Mouse (Mus musculus) lung, embryonic 14.5 days (tissue): ENCODE measurements around the gene Slc4a4. TPM values are rescaled to one million over a fixed set of nuclear protein-coding genes. Genes with fewer than 3 reads are reported as not detected.

ENCODE experiments used
- ATAC-seq: fragments of 200-750 bp; cut with Nextera tagmentation; 2 replicates; pipeline ENCODE4 v1.8.0; 2017; ENCODE audit warnings: mild to moderate bottlenecking, moderate TSS enrichment, moderate library complexity; ENCODE audit not compliant: insufficient read depth
- DNase-seq: peaks from one replicate; pipeline ENCODE4 v3.0.0-alpha.2; 2015
- H3K27ac ChIP-seq: fragments of 300-500 bp; sonication (generic); 2 replicates; pipeline ENCODE4 v1.5.1; 2014; ENCODE audit warnings: low read depth, mild to moderate bottlenecking, moderate library complexity
- H3K27me3 ChIP-seq: fragments of 300-500 bp; sonication (generic); 2 replicates; pipeline ENCODE4 v1.6.1; 2014; ENCODE audit warnings: low read length, control low read depth; ENCODE audit not compliant: insufficient read depth
- H3K36me3 ChIP-seq: fragments of 300-500 bp; sonication (generic); 2 replicates; pipeline ENCODE4 v1.6.1; 2014; ENCODE audit warnings: control low read depth; ENCODE audit not compliant: insufficient read depth
- H3K4me1 ChIP-seq: fragments of 300-500 bp; sonication (generic); 2 replicates; pipeline ENCODE4 v1.6.1; 2014; ENCODE audit warnings: antibody characterized with exemption, control low read depth; ENCODE audit not compliant: insufficient read depth
- H3K4me2 ChIP-seq: fragments of 300-500 bp; sonication (generic); 2 replicates; pipeline ENCODE4 v1.6.1; 2014; ENCODE audit warnings: mild to moderate bottlenecking
- H3K4me3 ChIP-seq: fragments of 300-500 bp; sonication (generic); 2 replicates; pipeline ENCODE4 v1.5.1; 2014; ENCODE audit warnings: low read depth, low read length
- H3K9ac ChIP-seq: fragments of 300-500 bp; sonication (generic); 2 replicates; pipeline ENCODE4 v1.6.1; 2014
- H3K9me3 ChIP-seq: fragments of 300-500 bp; sonication (generic); 2 replicates; pipeline ENCODE4 v1.6.1; 2016; ENCODE audit warnings: low read depth, low read length, control low read depth
- CTCF ChIP-seq: IDR thresholded peaks from 2 replicates; pipeline ENCODE4 v1.5.1; 2016; ENCODE audit warnings: antibody characterized with exemption, low read depth
- WGBS: fragments of 180-500 bp; shearing (Covaris S2); extraction: QIAGEN DNeasy Blood & Tissue Kit; methylation state at CpG from one replicate; pipeline ENCODE4 v1.1.7; 2014; 5-methylcytosine and 5-hydroxymethylcytosine counted together
- polyA plus RNA-seq: library from polyadenylated mRNA; unstranded; fragments of >200 nt; fragmentation: Nextera tagmentation; extraction: Ambion mirVana; gene quantifications from 2 replicates; pipeline ENCODE4 v1.2.1, GENCODE M21; 2014

Gene Slc4a4
- 5.2 and 5.6 TPM in 2 replicates for polyA plus RNA-seq

GRCm38 (mm10) chr5:88886668-88887555, at the start of gene Slc4a4:
Slc4a4 (plus strand) TSS chr5:88886818.
- H3K36me3 ChIP-seq, result no peaks in the 10 kb centered on the region
- no peak for TF ChIP-seq CTCF
- no peaks in the 10 kb centered on the region for H3K27me3 ChIP-seq
- peak within 1 kb of the TSS; percentile 84 for H3K4me2 ChIP-seq
- peak within 1 kb of the TSS; percentile 67; the same call in 1 of the 2 replicates for H3K27ac ChIP-seq
- WGBS, result under 1% methylated on average over 104 of the region's 119 CpGs
- peak within 1 kb of the TSS; percentile 77 for H3K4me3 ChIP-seq
- peak within 1 kb of the TSS; percentile 83 for H3K9ac ChIP-seq
- no peaks in the 10 kb centered on the region; the same call in 1 of the 2 replicates for H3K4me1 ChIP-seq
- DNase-seq (peak; percentile 82), ATAC-seq (peak; percentile 86)
- H3K9me3 ChIP-seq, result no peaks in the 10 kb centered on the region

DNA sequence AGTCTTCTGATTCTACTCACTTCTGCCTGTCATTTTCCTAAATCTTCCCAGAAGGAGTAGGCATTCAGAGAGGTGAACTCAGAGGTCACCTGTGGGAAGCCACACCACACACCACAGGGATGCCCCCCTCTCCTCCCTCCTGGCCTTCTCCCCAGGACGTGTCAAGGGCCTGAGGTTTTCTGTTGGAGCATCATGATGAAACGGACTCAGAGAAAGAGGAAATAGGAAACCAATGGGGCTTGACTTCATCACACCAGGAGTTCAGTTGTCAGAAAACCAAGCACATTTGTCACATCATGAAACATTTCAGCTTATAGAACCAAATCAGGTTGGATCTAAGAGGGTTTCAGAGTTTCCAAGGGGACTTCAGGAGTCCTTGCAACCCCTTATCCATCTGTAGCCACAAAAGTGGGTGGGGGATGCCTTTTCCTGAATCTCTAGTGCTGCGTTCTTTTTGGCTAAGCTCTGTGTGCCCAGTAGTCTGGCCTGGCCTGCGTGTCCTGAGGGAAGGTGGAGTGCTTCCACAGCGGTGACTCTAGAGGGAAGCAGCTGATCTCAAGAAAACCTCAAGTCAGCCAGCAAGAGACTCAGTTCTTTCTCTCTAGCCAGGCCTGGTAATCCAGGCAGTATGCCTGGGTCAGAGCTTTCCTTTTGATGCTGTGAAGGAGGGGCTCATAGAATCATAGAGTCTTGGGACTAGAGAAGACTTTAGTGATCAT, 46.4 kb upstream of the Slc4a4 start:
- WGBS, result 71% methylated on average over 5 of the region's 5 CpGs
- no peaks in the 10 kb centered on the region for H3K9me3 ChIP-seq
- H3K27ac ChIP-seq, result no peak overlapping the region
- DNase-seq, result no peak
- no peak for ATAC-seq
- no peaks in the 10 kb centered on the region for H3K36me3 ChIP-seq
- no peaks in the 10 kb centered on the region for H3K4me1 ChIP-seq
- no peak overlapping the region for H3K4me3 ChIP-seq
- no peak for TF ChIP-seq CTCF
- H3K9ac ChIP-seq, result no peak overlapping the region
- H3K4me2 ChIP-seq, result no peak overlapping the region
- H3K27me3 ChIP-seq, result no peaks in the 10 kb centered on the region

- no peak for ATAC-seq
- 93% methylated on average over 3 of the region's 3 CpGs for WGBS
Observed at GRCm38 (mm10) chr5:88857311-88857710, 29.3 kb upstream of the Slc4a4 start.

GRCm38 (mm10) chr5:88857801-88858200, 28.8 kb upstream of the Slc4a4 start:
- Histone ChIP-seq H3K36me3 (no peaks in the 10 kb centered on the region), H3K27ac (no peak overlapping the region), H3K4me1 (no peaks in the 10 kb centered on the region), H3K9me3 (no peaks in the 10 kb centered on the region), H3K9ac (no peak overlapping the region), H3K4me2 (no peak overlapping the region), H3K4me3 (no peak overlapping the region), H3K27me3 (no peaks in the 10 kb centered on the region)
- TF ChIP-seq CTCF, result no peak
- ATAC-seq (no peak), DNase-seq (no peak)
- 82% methylated on average over 4 of the region's 4 CpGs for WGBS

More at GRCm38 (mm10) chr5:88857311-88857710, 29.3 kb upstream of the Slc4a4 start:
- Histone ChIP-seq H3K4me1 (no peaks in the 10 kb centered on the region), H3K9me3 (no peaks in the 10 kb centered on the region), H3K27me3 (no peaks in the 10 kb centered on the region), H3K27ac (no peak overlapping the region), H3K4me2 (no peak overlapping the region), H3K36me3 (no peaks in the 10 kb centered on the region), H3K9ac (no peak overlapping the region), H3K4me3 (no peak overlapping the region)
- no peak for DNase-seq
- TF ChIP-seq CTCF, result no peak

DNA sequence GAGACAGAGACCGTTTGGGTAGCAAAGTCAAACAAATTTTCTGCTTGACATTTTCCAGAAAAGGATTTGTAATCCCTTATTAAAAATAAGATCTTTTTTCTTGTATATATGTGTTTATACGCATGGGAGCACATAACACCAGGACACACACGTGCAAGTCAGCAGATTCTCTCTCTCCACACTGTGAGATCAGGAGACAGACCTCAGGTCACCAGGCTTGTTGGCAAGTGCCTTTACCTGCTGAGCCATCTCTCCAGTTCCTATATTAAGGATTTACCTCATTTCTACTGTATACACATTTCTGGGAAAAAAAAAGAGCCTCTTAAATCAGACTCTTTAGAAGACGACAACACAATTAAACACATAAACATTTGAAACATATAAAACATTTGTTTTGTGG, 28.4 kb upstream of the Slc4a4 start:
- Histone ChIP-seq H3K9me3 (no peaks in the 10 kb centered on the region), H3K4me2 (no peak overlapping the region), H3K9ac (no peak overlapping the region), H3K27me3 (no peaks in the 10 kb centered on the region), H3K27ac (no peak overlapping the region), H3K4me1 (no peaks in the 10 kb centered on the region), H3K36me3 (no peaks in the 10 kb centered on the region), H3K4me3 (no peak overlapping the region)
- ATAC-seq, result no peak
- no peak for TF ChIP-seq CTCF
- 70% methylated on average over 4 of the region's 4 CpGs for WGBS
- no peak for DNase-seq

- Histone ChIP-seq H3K27me3 (no peaks in the 10 kb centered on the region), H3K4me2 (no peak overlapping the region), H3K4me1 (no peaks in the 10 kb centered on the region), H3K9me3 (no peaks in the 10 kb centered on the region), H3K9ac (no peak overlapping the region), H3K27ac (no peak overlapping the region), H3K36me3 (no peaks in the 10 kb centered on the region), H3K4me3 (no peak overlapping the region)
- DNase-seq (peak; percentile 26), ATAC-seq (no peak)
- peak; percentile 56 for TF ChIP-seq CTCF
- 53% methylated on average over 3 of the region's 3 CpGs for WGBS
Observed at GRCm38 (mm10) chr5:88862163-88862562, 24.5 kb upstream of the Slc4a4 start.

DNA sequence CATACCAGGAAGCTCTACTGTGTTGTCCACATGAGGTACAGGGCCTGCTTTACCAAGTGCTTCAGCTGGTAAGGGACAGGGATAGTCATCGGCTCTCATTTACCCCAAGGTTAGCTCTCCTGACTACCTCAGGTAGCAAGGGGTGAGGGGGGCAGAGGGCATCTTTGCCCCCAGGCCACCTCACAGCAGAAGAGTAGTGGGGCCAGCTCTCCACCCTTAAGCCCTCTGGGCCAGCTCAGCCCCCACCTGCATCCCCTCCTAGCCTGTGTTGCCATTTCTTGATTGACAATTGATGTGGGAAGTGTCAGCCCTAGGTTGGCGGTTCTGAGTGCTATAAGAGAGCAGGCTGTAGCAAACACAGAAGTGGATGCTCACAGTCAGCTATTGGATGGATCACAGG, 23.8 kb upstream of the Slc4a4 start:
- Histone ChIP-seq H3K27ac (no peak overlapping the region), H3K4me1 (no peaks in the 10 kb centered on the region), H3K27me3 (no peaks in the 10 kb centered on the region), H3K4me2 (no peak overlapping the region), H3K4me3 (no peak overlapping the region), H3K9ac (no peak overlapping the region), H3K36me3 (no peaks in the 10 kb centered on the region), H3K9me3 (no peaks in the 10 kb centered on the region)
- 94% methylated on average over 2 of the region's 2 CpGs for WGBS
- DNase-seq (no peak), ATAC-seq (no peak)
- TF ChIP-seq CTCF, result no peak
